Mouse (Mus musculus): ENCODE measurements around the gene Ankzf1.

Gene Ankzf1

GRCm38 (mm10) chr1:75191622-75192402 lies at the start of gene Ankzf1, which contains the start of gene Atg9a:
Gene Ankzf1, plus strand, starts transcription at chr1:75192151.
Gene Atg9a, minus strand, starts transcription at chr1:75192196.
- peak; percentile 90 to 96 for DNase-seq

GRCm38 (mm10) chr1:75142301-75143261 lies 49.4 kb upstream of the Ankzf1 start, which contains the start of the genes Cnppd1 and Retreg2:
Gene Cnppd1, minus strand, starts transcription at chr1:75142711.
Gene Retreg2, plus strand, starts transcription at chr1:75142778.
- peak; percentile 97 for DNase-seq

- DNase-seq = no peak
Measured at GRCm38 (mm10) chr1:75145589-75145988, 46.4 kb upstream of the Ankzf1 start.

GRCm38 (mm10) chr1:75147411-75148135 lies 44.4 kb upstream of the Ankzf1 start:
- DNase-seq = no peak

- no peak for DNase-seq
Measured at GRCm38 (mm10) chr1:75148727-75149126, 43.2 kb upstream of the Ankzf1 start.

GRCm38 (mm10) chr1:75155837-75156236 lies 36.1 kb upstream of the Ankzf1 start:
- no peak for DNase-seq

GRCm38 (mm10) chr1:75158990-75159389 lies 33.0 kb upstream of the Ankzf1 start:
- DNase-seq = no peak

- DNase-seq = no peak
Measured at GRCm38 (mm10) chr1:75159540-75160255, 32.3 kb upstream of the Ankzf1 start.

GRCm38 (mm10) chr1:75160256-75160617 lies 31.7 kb upstream of the Ankzf1 start:
- no peak for DNase-seq

- DNase-seq = no peak
Measured at GRCm38 (mm10) chr1:75168093-75168471, 23.9 kb upstream of the Ankzf1 start.

GRCm38 (mm10) chr1:75168472-75169464 lies 23.2 kb upstream of the Ankzf1 start, which contains the start of gene Zfand2b:
Gene Zfand2b, plus strand, starts transcription at chr1:75168646.
- DNase-seq = peak; percentile 98 to 99

GRCm38 (mm10) chr1:75179334-75180104 lies 12.4 kb upstream of the Ankzf1 start:
- DNase-seq = peak in 1 of 2 experiments; percentile 16

GRCm38 (mm10) chr1:75180105-75180590 lies 11.8 kb upstream of the Ankzf1 start, which contains the start of gene Abcb6:
Gene Abcb6, minus strand, starts transcription at chr1:75180392.
- peak; percentile 78 to 87 for DNase-seq

GRCm38 (mm10) chr1:75180741-75181140 lies 11.2 kb upstream of the Ankzf1 start:
- no peak for DNase-seq

GRCm38 (mm10) chr1:75181377-75181870 lies 10.5 kb upstream of the Ankzf1 start:
- DNase-seq = no peak

- DNase-seq = peak in 1 of 2 experiments; percentile 11
Measured at GRCm38 (mm10) chr1:75182160-75182559, 9.8 kb upstream of the Ankzf1 start.

GRCm38 (mm10) chr1:75185495-75185894 lies 6.5 kb upstream of the Ankzf1 start:
- no peak for DNase-seq

- DNase-seq = no peak
Measured at GRCm38 (mm10) chr1:75187126-75187525, 4.8 kb upstream of the Ankzf1 start.

GRCm38 (mm10) chr1:75187914-75188483 lies 4.0 kb upstream of the Ankzf1 start:
- DNase-seq = no peak

All from thymus, postnatal 36 days (tissue).